Mouse (Mus musculus) retina, adult 2 months (tissue): Measurements from ENCODE around the gene Slc9a3r1.

Experiments
- DNase-seq: peaks from one replicate; pipeline ENCODE4 v3.0.0-alpha.2; 2012; ENCODE audit warnings: low read depth, low spot score

Slc9a3r1 gene

DNA sequence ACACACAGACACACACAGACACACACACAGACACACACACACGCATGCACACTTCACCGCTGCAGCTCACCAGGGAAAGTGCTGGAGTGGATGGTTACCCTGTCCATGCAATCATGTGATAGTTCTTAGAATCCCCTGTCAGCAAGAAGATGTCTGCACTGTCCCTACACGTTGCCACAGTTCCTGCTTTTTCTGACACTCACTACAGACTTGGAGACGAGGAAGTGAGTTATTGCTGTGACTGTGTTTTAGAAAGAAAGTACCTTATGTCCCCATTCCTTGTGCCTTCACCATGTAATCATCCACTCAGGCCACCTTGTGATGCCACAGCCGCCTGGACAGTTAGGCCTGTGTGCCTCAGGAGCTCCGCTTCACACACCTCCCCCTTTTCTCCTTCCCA lies 26.2 kb downstream of the Slc9a3r1 start:
- no peak for DNase-seq

DNA sequence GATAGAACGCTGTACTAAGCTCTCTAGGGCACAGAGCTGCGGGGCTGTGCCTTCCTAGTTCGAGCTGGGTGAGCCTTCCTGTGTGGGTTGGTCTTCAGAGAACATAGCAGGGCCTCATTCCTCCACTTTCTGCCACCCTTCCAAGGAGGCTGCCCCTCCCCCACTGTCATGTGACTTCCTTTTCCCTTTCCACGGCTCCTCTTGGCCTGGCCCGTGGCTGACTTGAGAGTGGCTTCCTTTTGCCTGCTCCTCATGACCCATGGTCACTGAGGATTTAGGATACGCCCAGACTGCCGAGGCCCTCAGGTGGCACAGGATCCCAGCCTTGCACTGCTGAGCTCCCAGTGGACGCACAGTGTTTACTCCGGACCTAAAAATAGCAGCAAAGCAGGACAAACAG lies 29.0 kb downstream of the Slc9a3r1 start:
- DNase-seq = no peak

DNA sequence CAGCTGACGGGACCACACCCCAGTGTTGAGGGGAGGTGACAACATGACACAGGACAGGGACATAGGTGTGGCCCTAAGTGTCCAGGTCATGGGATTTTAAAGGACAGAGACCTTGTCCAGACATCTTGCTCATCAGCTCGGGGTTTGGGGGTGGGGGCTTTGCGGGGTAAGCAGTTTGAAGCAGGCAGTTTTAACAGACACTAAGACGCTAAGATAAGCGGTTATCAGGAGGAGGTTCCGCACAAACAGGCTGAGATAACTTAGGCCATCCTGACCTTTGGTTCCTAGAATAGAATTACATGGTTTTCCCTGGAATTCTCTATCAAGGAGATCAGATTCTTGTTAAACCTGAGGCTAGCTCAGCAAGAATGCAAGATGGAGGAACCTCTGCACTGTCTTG lies 31.6 kb downstream of the Slc9a3r1 start:
- DNase-seq = no peak

DNA sequence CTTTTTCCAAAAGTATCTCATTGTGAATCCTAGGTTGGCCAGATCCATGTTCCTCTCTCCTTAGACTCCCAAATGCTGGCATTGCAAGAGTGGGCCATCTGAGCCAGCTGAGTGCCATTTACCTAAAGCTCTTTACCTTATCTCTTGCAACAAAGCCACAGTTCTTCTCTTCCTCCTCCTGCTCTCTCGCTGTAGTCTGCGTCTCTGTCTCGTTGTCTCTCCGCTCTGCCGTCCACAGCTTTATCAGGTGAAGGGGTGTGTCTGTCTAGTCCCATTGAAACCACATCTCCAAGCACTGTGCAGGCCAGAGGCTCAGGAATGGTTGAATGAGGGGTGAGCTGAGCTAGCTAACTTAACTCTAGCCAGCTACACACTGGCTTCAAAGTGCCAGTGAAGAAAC lies 32.8 kb downstream of the Slc9a3r1 start:
- no peak for DNase-seq

DNA sequence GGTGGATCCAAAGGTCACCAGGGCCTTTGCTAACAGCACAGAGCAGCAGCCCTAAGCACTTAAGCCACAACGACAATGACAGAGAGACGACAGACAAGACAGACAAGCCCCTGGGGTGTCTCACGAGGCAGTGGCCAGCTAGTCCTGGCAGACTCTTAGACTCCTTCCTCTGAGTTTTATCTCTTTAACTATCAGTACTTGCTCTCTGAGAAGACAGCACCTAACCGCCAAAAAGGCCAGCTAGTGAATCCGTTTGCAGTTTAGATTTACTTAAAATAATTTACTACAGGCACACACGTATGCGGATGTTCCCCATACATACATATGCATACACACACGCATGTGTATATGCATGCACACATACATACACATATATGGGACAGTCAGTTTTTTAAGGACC lies 34.4 kb downstream of the Slc9a3r1 start:
- no peak for DNase-seq

DNA sequence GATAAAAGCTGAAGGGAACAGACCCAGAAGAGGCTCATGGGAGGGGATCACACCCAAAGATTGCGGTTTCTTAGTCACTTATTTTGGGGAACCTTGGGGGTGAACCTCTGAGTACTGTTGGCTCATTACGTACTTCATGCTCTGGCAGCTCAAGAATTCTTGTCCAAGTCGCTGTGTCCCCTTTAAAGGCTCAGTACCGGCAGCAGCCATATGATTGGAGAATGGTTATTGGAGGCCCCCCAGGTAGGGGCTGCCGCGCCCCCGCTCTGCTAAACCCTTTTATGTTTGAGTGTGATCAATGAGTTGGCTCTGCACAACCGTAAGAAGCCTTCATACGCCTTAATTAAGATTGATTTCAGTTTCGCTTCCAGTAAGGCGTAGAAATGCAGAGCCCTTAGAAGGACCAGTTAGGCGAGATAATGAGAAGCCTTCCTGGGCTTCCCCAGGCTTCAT lies 35.8 kb downstream of the Slc9a3r1 start:
- no peak for DNase-seq

DNA sequence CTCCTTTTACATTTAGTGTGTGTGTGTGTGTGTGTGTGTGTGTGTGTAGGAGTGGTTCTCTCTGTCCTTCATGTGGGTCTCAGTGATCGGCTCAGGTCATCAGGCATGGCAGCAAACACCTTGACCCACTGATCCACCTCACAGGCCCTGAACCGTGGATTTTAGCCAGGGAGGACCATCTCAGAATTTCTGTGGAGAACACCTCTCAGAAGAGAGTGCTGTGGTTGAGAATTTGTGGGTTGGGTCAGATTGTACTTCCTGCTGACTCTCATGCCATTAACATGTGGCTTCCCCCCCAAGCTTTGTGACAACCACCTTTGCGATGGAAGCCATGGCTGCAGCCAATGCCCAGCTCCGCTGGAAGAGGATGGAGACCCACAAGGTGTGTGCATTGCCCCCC lies 37.4 kb downstream of the Slc9a3r1 start:
- DNase-seq = no peak

DNA sequence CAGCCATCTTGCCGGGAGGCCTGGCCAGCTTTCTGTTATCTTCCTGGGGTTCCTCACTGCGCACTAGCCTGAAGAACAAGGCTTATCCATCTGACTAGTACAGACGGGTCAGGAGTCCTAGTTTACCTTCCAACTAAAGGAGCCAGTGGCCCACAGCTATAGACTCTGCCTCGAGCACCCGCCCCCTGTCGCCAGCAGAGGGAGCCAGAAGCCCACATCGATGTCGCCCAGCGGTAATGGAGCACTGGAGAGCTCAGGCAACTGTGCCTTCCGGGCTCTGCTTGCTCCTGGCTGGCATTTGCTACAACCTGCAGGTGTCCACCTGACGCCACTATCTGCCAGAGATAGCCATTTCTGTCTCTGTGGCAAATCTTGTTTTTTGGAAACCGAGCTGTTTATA lies 39.2 kb downstream of the Slc9a3r1 start:
- peak; percentile 65 for DNase-seq

DNA sequence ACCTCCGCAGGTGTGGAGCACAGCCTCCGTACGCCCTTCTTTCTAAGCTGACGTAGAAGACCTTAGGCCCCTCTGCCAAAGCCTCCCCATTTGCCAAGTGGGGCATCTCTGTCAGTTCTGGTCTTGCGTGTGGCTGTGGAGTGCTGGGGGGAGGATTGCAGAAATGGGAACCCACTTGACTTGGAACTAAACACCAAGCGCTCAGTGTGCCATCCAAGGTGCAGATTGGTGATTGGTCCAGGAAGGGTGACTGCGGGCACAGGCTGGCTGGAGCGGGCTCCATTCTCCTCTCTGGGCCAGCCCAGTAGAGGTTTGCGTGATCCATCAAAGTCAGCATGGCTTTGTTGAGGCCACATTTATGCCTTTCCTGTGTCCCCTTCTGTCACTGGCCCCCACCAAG lies 39.6 kb downstream of the Slc9a3r1 start:
- DNase-seq = no peak

DNA sequence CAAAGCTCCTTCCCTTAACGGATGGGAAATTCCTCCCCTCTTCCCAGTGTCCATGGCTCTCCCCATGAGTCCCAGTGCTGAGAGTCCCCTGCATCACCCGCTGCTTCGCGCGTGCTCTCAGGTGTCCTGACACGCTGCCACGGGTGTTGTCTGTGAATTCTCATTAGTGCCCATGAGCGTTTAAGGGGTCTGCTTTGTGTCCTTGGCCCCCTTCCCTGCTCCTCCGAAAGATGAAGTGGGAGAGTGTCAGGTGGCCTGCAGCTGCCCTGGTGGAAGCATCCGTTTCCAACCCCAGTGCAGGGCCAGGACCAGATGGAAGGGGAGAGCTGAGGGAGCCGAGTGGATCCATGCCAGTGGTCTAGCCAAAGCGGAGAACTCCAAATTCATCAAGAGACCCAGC lies 45.0 kb downstream of the Slc9a3r1 start:
- no peak for DNase-seq

DNA sequence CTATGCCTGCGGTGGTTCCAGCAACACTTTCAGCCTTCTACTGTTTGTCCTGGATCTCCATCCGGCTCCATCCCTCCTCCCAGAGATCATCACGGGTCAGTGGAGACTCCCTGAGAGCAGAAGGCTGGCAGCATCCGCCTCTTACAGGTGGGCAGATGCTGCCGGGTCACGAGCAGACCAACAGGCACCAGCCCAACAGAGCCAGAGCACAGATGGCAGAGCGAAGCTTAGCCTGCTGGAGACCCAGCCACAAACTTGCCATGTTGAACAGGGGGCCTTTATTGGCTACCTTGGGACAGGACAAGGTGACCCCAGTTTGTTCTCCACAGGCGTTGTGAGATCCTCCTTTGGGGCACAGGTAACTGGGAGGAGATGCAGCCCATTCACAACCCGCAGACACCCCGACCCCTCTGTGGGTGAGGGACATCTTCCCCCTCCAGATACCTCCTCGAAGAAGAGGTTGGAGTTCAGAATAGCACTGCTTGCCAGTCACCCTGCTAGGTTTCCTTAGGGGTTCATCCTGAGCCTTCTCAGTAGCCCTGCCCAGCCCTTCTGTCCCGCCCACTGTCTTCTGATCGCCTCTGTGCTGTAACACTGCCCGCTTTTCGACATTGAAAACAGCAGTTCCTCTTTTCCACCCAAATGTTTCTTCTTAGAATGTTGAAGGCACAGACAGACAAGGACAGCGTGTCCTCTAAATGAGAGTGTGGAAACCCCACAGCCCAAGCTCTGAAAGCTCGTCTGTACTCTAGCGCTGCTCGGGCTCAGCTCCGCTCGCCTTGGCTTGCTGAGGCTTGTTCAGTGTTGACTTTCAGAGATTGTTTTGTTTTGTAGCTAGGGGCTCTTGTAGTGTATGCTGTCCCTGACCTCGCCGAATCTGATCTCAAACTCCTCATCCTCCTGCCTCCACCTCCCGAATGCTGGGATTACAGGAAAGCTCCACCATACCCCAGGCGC lies 45.9 kb downstream of the Slc9a3r1 start:
- DNase-seq = no peak

DNA sequence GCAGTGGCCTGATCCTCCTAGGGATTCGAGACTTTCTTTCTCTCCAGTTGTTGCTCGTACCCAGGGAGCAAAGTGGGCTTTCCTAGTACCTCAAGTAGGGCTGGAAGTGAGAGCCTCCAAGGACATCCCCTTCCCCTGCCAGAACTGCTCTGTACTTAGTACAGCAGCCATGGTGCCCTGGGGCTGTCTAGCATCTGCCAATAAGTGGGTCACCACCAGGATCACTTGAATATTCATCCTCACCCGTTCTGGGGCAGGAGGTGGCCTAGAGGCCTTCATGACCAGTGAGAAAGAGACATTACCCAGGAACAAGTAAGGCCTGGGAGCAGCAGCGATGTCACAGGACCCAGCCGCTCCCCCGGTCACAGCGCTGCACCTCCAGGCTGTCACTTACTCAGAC lies 46.8 kb downstream of the Slc9a3r1 start:
- DNase-seq = no peak

DNA sequence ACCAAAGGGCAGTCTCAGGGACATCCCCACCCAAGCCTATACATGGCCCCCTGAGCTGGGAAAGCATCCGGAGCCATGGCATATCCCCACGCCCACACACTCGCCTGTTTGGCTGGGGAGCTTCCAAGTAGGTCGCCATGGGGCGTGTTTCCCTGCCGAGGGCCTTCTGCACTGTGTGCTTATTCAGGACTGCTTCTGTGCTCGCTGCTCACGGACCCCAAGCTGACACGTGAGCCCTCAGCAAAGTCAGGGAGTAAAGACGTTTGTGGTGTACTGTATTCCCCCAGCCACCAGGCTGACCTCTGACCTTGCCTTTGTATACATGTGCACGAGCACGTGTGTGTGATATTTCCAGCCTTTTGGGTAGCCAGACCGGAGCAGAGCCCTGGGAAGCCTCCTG lies 49.0 kb downstream of the Slc9a3r1 start:
- no peak for DNase-seq

DNA sequence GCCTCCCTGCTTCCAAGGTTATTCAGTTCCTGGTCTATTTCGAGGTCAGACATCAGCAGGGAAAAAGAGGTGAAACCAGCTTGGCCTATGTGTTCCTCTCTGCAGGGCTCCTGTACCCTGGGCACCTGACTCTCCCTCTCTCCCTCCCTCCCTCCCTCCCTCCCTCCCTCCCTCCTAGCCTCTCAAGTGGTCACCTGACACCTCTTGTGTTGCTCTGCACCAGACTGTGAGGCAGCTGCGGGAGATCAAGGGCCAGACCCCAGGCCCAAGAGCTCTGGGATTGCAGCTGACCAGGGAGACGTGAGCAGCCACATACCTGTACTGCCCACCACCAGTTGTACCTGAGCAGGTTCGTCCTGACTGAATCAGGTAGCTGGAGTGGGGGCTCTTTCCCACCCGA lies 52.0 kb downstream of the Slc9a3r1 start:
- DNase-seq = no peak

DNA sequence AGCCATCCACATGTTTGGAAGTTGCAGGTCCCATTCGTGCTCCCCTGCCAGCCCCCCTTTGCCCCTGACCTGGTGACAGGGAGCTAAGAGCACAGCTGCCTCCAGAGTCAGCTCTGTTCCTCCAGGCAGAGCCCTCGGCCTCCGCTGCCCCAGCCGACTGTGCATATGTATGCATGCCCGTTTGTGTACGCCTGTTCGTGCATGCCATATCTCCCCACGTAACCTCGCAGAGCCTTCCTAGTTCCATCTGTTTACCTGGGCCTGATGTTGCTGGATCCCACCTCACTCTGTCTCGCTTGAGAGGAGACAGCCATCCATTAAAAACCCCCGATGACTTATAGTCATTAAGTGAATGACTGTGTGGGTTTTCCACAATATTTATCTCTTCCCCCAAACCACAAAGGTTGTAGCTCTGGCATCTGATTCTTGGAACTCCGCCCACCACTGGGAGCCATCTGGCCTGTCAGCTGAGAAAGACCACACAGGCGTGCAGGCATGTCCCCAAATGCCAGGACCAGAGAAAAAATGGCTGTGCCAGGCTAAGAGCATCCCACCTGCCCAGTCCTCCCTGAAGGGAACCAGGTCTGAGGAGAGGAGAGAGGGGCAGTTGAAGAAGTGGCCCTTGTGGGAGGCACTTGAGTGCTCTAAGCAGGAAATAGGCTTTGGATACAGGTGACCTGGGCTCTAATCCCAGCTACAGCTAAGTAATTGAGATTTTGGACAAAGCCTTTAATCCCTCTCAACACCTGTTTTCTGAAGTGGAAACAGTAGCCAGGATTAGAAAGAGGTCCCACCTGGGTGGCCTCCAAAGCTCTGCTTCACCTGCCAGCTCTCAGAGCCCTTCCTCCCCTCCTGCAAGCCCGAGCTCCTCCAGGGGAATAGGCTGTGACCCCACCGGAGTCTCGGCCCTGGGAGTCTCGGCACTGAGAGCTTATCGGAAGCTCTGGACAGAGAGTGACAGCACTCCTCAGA lies 54.6 kb downstream of the Slc9a3r1 start:
- peak; percentile 73 for DNase-seq

DNA sequence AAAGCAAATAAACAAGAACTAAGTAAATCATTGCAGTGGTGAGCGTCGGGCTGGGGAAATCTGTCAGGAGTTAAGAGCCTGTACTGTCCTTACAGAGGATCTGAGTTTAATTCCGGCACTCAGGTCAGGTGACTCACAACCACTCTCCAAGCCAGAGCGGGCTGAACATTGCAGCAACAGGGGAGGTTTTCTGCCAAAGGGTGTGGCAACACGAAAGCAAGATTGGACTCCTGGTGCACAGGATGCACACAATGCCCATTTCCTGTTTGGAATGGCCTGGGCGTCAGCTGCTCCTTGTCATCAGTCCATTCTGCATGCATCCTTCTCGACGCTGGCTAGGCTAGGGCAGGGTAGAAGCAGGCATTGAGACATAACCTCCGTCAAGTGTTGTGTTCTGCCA lies 56.1 kb downstream of the Slc9a3r1 start:
- DNase-seq = no peak

DNA sequence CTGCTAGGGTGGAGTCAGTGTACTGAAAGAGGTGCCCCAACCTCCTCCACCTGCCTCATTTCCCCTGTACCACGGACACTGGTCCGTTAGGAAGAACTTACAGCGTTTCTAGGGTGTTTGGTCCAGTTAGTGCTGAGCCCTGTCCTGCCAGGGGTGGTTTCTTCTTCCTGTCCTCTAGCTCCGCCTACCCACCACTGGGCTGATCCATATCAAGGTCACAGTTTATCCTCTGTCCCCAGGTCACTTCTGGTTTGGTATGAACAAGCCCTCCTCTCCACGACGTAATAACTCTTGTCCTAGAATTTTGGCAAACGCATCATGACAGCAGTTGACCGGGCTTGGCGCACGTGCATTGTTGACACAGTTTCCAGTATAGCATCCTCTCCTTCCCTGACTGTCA lies 56.5 kb downstream of the Slc9a3r1 start:
- no peak for DNase-seq

DNA sequence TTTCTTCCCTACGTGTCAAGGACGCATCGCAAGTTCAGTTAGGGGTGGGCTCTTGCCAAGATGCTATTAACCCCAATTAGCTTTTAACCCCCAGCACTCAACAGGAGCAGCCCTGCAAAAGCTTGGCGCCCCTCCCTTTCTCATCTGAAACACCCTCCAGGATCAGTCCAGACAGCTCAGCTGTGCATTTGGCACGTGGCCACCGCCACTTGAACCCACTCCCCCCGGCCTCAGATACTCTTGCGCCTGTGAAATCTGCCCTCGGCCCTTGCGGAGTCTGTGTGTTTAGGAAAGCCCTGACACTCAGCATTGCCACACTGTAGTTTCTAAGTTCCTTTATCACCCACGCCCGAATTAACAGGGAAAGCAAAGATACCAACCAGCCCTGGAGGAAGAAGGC lies 58.9 kb downstream of the Slc9a3r1 start:
- DNase-seq = no peak

DNA sequence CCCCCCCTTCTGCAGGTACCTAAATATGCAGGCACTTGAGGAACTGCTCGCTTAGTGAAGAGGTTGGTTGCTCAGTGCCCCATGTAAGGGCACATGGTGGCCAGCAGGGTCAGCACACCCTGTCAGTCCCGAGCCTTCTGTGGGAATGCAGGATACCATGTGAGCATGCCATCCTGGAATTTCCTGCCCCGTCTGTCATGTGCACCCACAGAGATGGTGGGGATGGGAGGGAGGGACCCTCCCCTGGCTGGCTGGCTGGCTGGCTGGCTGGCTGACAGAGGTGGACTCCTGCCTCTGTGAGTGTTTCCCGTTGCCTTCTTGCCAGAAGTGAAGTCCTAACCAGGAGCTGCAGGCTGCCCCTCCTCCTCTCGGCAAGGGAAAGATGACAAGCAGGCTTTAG lies 59.4 kb downstream of the Slc9a3r1 start:
- DNase-seq = no peak

DNA sequence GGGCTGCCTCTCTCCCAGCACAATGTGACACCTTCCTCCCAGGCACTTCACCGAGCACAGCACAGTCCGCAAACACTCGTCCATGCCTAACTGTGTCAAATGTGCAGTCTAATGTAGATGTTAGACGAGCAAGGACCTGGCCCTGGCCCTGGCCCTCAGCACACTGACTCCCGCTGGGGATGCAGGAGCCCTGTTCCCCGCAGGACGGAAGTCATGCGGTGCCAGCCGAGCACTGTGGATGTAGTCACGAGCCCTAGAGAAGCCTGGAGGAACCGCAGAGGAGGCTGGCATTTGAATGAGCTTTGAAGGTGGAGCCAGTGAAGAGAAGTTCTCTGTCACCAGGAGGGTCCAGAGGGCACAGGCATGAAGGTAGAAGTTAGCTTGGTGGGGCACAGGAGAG lies 60.3 kb downstream of the Slc9a3r1 start:
- no peak for DNase-seq

DNA sequence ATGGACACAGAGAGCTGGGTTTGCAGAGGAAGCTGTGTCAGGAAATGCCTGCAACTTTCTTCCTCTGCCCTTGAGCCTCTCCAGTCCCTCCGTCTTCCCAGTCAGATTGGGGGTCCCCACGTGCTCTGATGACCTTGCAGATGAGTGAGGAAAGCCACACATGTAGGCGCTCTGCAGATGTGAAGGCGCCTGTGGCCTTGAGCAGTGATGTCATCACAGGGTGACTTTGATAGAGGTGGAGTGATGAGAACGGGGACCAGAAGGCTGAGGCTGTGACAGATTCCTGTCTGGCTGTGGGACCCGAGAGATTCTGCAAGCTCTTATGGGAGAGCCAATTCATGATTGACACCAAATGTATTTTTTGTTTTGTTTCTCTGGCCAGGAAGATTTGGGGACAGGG lies 60.7 kb downstream of the Slc9a3r1 start:
- no peak for DNase-seq

DNA sequence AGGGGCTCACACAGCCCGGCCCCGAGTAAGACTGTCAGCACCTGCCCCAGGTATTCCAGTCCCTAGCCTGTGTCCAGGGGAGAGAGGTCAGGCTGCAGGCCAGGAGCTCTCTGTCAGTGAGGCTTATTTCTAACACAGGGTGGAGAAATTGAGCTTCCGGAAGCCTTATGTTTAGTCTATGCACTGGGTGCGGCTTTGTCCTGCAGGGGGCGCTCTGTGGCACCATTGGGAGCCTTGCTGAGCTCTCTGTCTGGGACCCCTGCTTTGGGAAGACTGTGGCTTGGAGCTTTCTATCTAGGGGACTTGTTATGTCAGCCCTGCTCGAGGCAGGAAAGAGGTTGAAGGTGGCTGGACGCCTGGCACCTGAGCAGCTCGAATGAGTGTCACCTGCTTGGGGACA lies 61.7 kb downstream of the Slc9a3r1 start:
- DNase-seq = no peak
